Mouse (Mus musculus): ENCODE data around the gene Vav3. TPM values are rescaled to one million over a fixed set of nuclear protein-coding genes. Genes with fewer than 3 reads are reported as not detected.
A peak's percentile ranks its signal among the peaks of the same experiment; 100 is the strongest.

The Vav3 gene
- polyA plus RNA-seq, 1 experiment, result 8.8 TPM

GRCm38 (mm10) chr3:109522115-109522514, 181.7 kb downstream of the Vav3 start:
- TF ChIP-seq POLR2A (IDR thresholded peaks at IDR 0.05; ENCODE audit: borderline replicate concordance, insufficient read depth, low read length) (no peak), CTCF (IDR thresholded peaks at IDR 0.05; ENCODE audit: borderline replicate concordance, insufficient read depth, low read depth, low read length) (no peak)
- no peak overlapping the region for H3K4me3 ChIP-seq (replicated peaks; ENCODE audit: insufficient read depth, low read depth, low read length)
- no peaks in the 10 kb centered on the region for H3K4me1 ChIP-seq (ENCODE audit: control insufficient read depth, insufficient read depth, low read length)
- H3K27ac ChIP-seq (ENCODE audit: insufficient read depth, low read length), result no peak overlapping the region
- no peak for DNase-seq
- H3K27me3 ChIP-seq (ENCODE audit: control insufficient read depth, insufficient read depth, low read length), result no peaks in the 10 kb centered on the region
- 77% methylated on average over 7 of the region's 7 CpGs for WGBS

- no peak for TF ChIP-seq CTCF (IDR thresholded peaks at IDR 0.05; ENCODE audit: borderline replicate concordance, insufficient read depth, low read depth, low read length)
- TF ChIP-seq POLR2A (IDR thresholded peaks at IDR 0.05; ENCODE audit: borderline replicate concordance, insufficient read depth, low read length), result no peak
- WGBS, result 94% methylated on average over 12 of the region's 12 CpGs
- no peak overlapping the region for H3K4me3 ChIP-seq (replicated peaks; ENCODE audit: insufficient read depth, low read depth, low read length)
- no peak overlapping the region for H3K27ac ChIP-seq (ENCODE audit: insufficient read depth, low read length)
- DNase-seq, result no peak
- no peaks in the 10 kb centered on the region for H3K4me1 ChIP-seq (ENCODE audit: control insufficient read depth, insufficient read depth, low read length)
- H3K27me3 ChIP-seq (ENCODE audit: control insufficient read depth, insufficient read depth, low read length), result no peaks in the 10 kb centered on the region
These were observed 185.4 kb downstream of the Vav3 start for GRCm38 (mm10) chr3:109525825-109526224.

GRCm38 (mm10) chr3:109526246-109526645, 185.8 kb downstream of the Vav3 start:
- WGBS, result 3% methylated on average over 4 of the region's 4 CpGs
- Histone ChIP-seq H3K27ac (ENCODE audit: insufficient read depth, low read length) (no peak overlapping the region), H3K27me3 (ENCODE audit: control insufficient read depth, insufficient read depth, low read length) (no peaks in the 10 kb centered on the region), H3K4me1 (ENCODE audit: control insufficient read depth, insufficient read depth, low read length) (no peaks in the 10 kb centered on the region), H3K4me3 (replicated peaks; ENCODE audit: insufficient read depth, low read depth, low read length) (no peak overlapping the region)
- TF ChIP-seq CTCF (IDR thresholded peaks at IDR 0.05; ENCODE audit: borderline replicate concordance, insufficient read depth, low read depth, low read length) (peak; percentile 79; the same call in 1 of the 2 replicates), POLR2A (IDR thresholded peaks at IDR 0.05; ENCODE audit: borderline replicate concordance, insufficient read depth, low read length) (no peak)
- peak; percentile 72 to 81 for DNase-seq

GRCm38 (mm10) chr3:109526651-109527050, 186.2 kb downstream of the Vav3 start:
- no peaks in the 10 kb centered on the region for H3K4me1 ChIP-seq (ENCODE audit: control insufficient read depth, insufficient read depth, low read length)
- H3K27ac ChIP-seq (ENCODE audit: insufficient read depth, low read length), result no peak overlapping the region
- whole genome bisulfite sequencing, result 66% methylated on average over 8 of the region's 8 CpGs

GRCm38 (mm10) chr3:109528688-109529087, 188.2 kb downstream of the Vav3 start:
- Histone ChIP-seq H3K4me3 (replicated peaks; ENCODE audit: insufficient read depth, low read depth, low read length) (no peak overlapping the region), H3K27me3 (ENCODE audit: control insufficient read depth, insufficient read depth, low read length) (no peaks in the 10 kb centered on the region), H3K4me1 (ENCODE audit: control insufficient read depth, insufficient read depth, low read length) (no peaks in the 10 kb centered on the region), H3K27ac (ENCODE audit: insufficient read depth, low read length) (no peak overlapping the region)
- 82% methylated on average over 4 of the region's 4 CpGs for WGBS
- no peak for DNase-seq
- TF ChIP-seq CTCF (IDR thresholded peaks at IDR 0.05; ENCODE audit: borderline replicate concordance, insufficient read depth, low read depth, low read length) (no peak), POLR2A (IDR thresholded peaks at IDR 0.05; ENCODE audit: borderline replicate concordance, insufficient read depth, low read length) (no peak)

More at GRCm38 (mm10) chr3:109526651-109527050, 186.2 kb downstream of the Vav3 start:
- H3K27me3 ChIP-seq (ENCODE audit: control insufficient read depth, insufficient read depth, low read length), result no peaks in the 10 kb centered on the region
- no peak for DNase-seq
- TF ChIP-seq POLR2A (IDR thresholded peaks at IDR 0.05; ENCODE audit: borderline replicate concordance, insufficient read depth, low read length), result no peak
- TF ChIP-seq CTCF (IDR thresholded peaks at IDR 0.05; ENCODE audit: borderline replicate concordance, insufficient read depth, low read depth, low read length), result no peak
- no peak overlapping the region for H3K4me3 ChIP-seq (replicated peaks; ENCODE audit: insufficient read depth, low read depth, low read length)

- Histone ChIP-seq H3K4me1 (ENCODE audit: control insufficient read depth, insufficient read depth, low read length) (no peaks in the 10 kb centered on the region), H3K27ac (ENCODE audit: insufficient read depth, low read length) (no peak overlapping the region), H3K27me3 (ENCODE audit: control insufficient read depth, insufficient read depth, low read length) (no peaks in the 10 kb centered on the region), H3K4me3 (replicated peaks; ENCODE audit: insufficient read depth, low read depth, low read length) (no peak overlapping the region)
- no peak for DNase-seq
- 93% methylated on average over 3 of the region's 3 CpGs for WGBS
- TF ChIP-seq CTCF (IDR thresholded peaks at IDR 0.05; ENCODE audit: borderline replicate concordance, insufficient read depth, low read depth, low read length), result no peak
- TF ChIP-seq POLR2A (IDR thresholded peaks at IDR 0.05; ENCODE audit: borderline replicate concordance, insufficient read depth, low read length), result no peak
These were observed 197.2 kb downstream of the Vav3 start for GRCm38 (mm10) chr3:109537686-109538085.

GRCm38 (mm10) chr3:109540009-109540408, 199.6 kb downstream of the Vav3 start:
- Histone ChIP-seq H3K27ac (ENCODE audit: insufficient read depth, low read length) (no peak overlapping the region), H3K4me1 (ENCODE audit: control insufficient read depth, insufficient read depth, low read length) (no peaks in the 10 kb centered on the region), H3K4me3 (replicated peaks; ENCODE audit: insufficient read depth, low read depth, low read length) (no peak overlapping the region), H3K27me3 (ENCODE audit: control insufficient read depth, insufficient read depth, low read length) (no peaks in the 10 kb centered on the region)
- no peak for DNase-seq
- WGBS, result 63% methylated on average over 4 of the region's 4 CpGs
- no peak for TF ChIP-seq CTCF (IDR thresholded peaks at IDR 0.05; ENCODE audit: borderline replicate concordance, insufficient read depth, low read depth, low read length)
- TF ChIP-seq POLR2A (IDR thresholded peaks at IDR 0.05; ENCODE audit: borderline replicate concordance, insufficient read depth, low read length), result no peak

- no peak for TF ChIP-seq POLR2A (IDR thresholded peaks at IDR 0.05; ENCODE audit: borderline replicate concordance, insufficient read depth, low read length)
- no peak for TF ChIP-seq CTCF (IDR thresholded peaks at IDR 0.05; ENCODE audit: borderline replicate concordance, insufficient read depth, low read depth, low read length)
- 68% methylated on average over 7 of the region's 7 CpGs for WGBS
- no peaks in the 10 kb centered on the region for H3K27me3 ChIP-seq (ENCODE audit: control insufficient read depth, insufficient read depth, low read length)
These were observed 204.2 kb downstream of the Vav3 start for GRCm38 (mm10) chr3:109544476-109545221.

More at GRCm38 (mm10) chr3:109544476-109545221, 204.2 kb downstream of the Vav3 start:
- H3K4me3 ChIP-seq (replicated peaks; ENCODE audit: insufficient read depth, low read depth, low read length), result no peak overlapping the region
- DNase-seq, result no peak
- H3K27ac ChIP-seq (ENCODE audit: insufficient read depth, low read length), result no peak overlapping the region
- no peaks in the 10 kb centered on the region for H3K4me1 ChIP-seq (ENCODE audit: control insufficient read depth, insufficient read depth, low read length)
